Mouse (Mus musculus) CH12.LX (cell line): ENCODE data around the gene Zfp385c. TPM values are rescaled to one million over a fixed set of nuclear protein-coding genes. Genes with fewer than 3 reads are reported as not detected.

Experiments used
- polyA plus RNA-seq: library from polyadenylated mRNA; unstranded; fragments of >175 nt; gene quantifications from 2 replicates; pipeline ENCODE4 v1.2.1, GENCODE M21; 2012; ENCODE audit warnings: low read depth; ENCODE audit not compliant: insufficient read length
- total RNA-seq, 2 experiments: library from RNA; depleted of rRNA; stranded (reverse); fragments of 300-350 nt in 1 of 2; fragments of >200 nt in 1 of 2; gene quantifications; 2 replicates each; pipeline ENCODE4 v1.2.3; 2012 to 2014

The Zfp385c gene
- total and polyA plus RNA-seq, 3 experiments = 0.08 to 0.14 TPM; not detected in 1

Other genes with a start within 250 kb of the Zfp385c start
- gene Klhl11, start 219.7 kb downstream of the Zfp385c start, total RNA-seq (2012; rRNA removed) = 19.5 and 24.1 TPM in 2 replicates
- gene Klhl11, start 219.7 kb downstream of the Zfp385c start, total RNA-seq (2014; rRNA removed) = 12.8 and 13.7 TPM in 2 replicates
- gene Klhl11, start 219.7 kb downstream of the Zfp385c start, polyA plus RNA-seq = 9.8 and 10.1 TPM in 2 replicates
- gene Acly, start 164.5 kb downstream of the Zfp385c start, total RNA-seq (2012; rRNA removed) = 246 and 263 TPM in 2 replicates
- gene Acly, start 164.5 kb downstream of the Zfp385c start, total RNA-seq (2014; rRNA removed) = 245 and 277 TPM in 2 replicates
- 196 and 213 TPM in 2 replicates for gene Acly, start 164.5 kb downstream of the Zfp385c start, polyA plus RNA-seq
- gene Ttc25, start 146.8 kb downstream of the Zfp385c start, total RNA-seq (2012; rRNA removed) = 1.3 and 1.8 TPM in 2 replicates
- 0.51 and 0.70 TPM in 2 replicates for gene Ttc25, start 146.8 kb downstream of the Zfp385c start, total RNA-seq (2014; rRNA removed)
- gene Ttc25, start 146.8 kb downstream of the Zfp385c start, polyA plus RNA-seq = 6.4 and 12.8 TPM in 2 replicates
- gene Cnp, start 117.6 kb downstream of the Zfp385c start, total RNA-seq (2012; rRNA removed) = 80.2 and 91.6 TPM in 2 replicates
- gene Cnp, start 117.6 kb downstream of the Zfp385c start, total RNA-seq (2014; rRNA removed) = 75.9 and 87.8 TPM in 2 replicates
- 77.7 and 81.2 TPM in 2 replicates for gene Cnp, start 117.6 kb downstream of the Zfp385c start, polyA plus RNA-seq
- 59.9 and 70.0 TPM in 2 replicates for gene Nkiras2, start 73.2 kb downstream of the Zfp385c start, total RNA-seq (2012; rRNA removed)
- 46.6 and 53.8 TPM in 2 replicates for gene Nkiras2, start 73.2 kb downstream of the Zfp385c start, total RNA-seq (2014; rRNA removed)
- gene Nkiras2, start 73.2 kb downstream of the Zfp385c start, polyA plus RNA-seq = 57.9 and 60.0 TPM in 2 replicates
- gene Dnajc7, start 72.3 kb downstream of the Zfp385c start, total RNA-seq (2012; rRNA removed) = 249 and 250 TPM in 2 replicates
- 123 and 141 TPM in 2 replicates for gene Dnajc7, start 72.3 kb downstream of the Zfp385c start, total RNA-seq (2014; rRNA removed)
- gene Dnajc7, start 72.3 kb downstream of the Zfp385c start, polyA plus RNA-seq = 455 and 516 TPM in 2 replicates
- 6.3 and 7.2 TPM in 2 replicates for gene Dhx58, start 11.8 kb upstream of the Zfp385c start, total RNA-seq (2012; rRNA removed)
- gene Dhx58, start 11.8 kb upstream of the Zfp385c start, total RNA-seq (2014; rRNA removed) = 5.7 and 6.4 TPM in 2 replicates
- gene Dhx58, start 11.8 kb upstream of the Zfp385c start, polyA plus RNA-seq = 14.7 and 15.7 TPM in 2 replicates
- 30.7 and 34.2 TPM in 2 replicates for gene Kat2a, start 20.0 kb upstream of the Zfp385c start, total RNA-seq (2012; rRNA removed)
- 25.3 and 27.2 TPM in 2 replicates for gene Kat2a, start 20.0 kb upstream of the Zfp385c start, total RNA-seq (2014; rRNA removed)
- gene Kat2a, start 20.0 kb upstream of the Zfp385c start, polyA plus RNA-seq = 81.0 and 82.9 TPM in 2 replicates
- gene Hspb9, start 21.4 kb upstream of the Zfp385c start, total RNA-seq (2012; rRNA removed) = not detected in 2 replicates
- gene Hspb9, start 21.4 kb upstream of the Zfp385c start, total RNA-seq (2014; rRNA removed) = not detected in 2 replicates
- gene Hspb9, start 21.4 kb upstream of the Zfp385c start, polyA plus RNA-seq = 0.54 and 0.57 TPM in 2 replicates
- gene Rab5c, start 45.8 kb upstream of the Zfp385c start, total RNA-seq (2012; rRNA removed) = 121 and 144 TPM in 2 replicates
- 135 and 150 TPM in 2 replicates for gene Rab5c, start 45.8 kb upstream of the Zfp385c start, total RNA-seq (2014; rRNA removed)
- 144 and 156 TPM in 2 replicates for gene Rab5c, start 45.8 kb upstream of the Zfp385c start, polyA plus RNA-seq
- gene Kcnh4, start 67.5 kb upstream of the Zfp385c start, total RNA-seq (2012; rRNA removed) = 1.8 and 2.2 TPM in 2 replicates
- 0.87 and 1.0 TPM in 2 replicates for gene Kcnh4, start 67.5 kb upstream of the Zfp385c start, total RNA-seq (2014; rRNA removed)
- gene Kcnh4, start 67.5 kb upstream of the Zfp385c start, polyA plus RNA-seq = 3.4 and 4.0 TPM in 2 replicates
- not detected in 2 replicates for gene Hcrt, start 70.5 kb upstream of the Zfp385c start, total RNA-seq (2012; rRNA removed)
- not detected in 2 replicates for gene Hcrt, start 70.5 kb upstream of the Zfp385c start, total RNA-seq (2014; rRNA removed)
- gene Hcrt, start 70.5 kb upstream of the Zfp385c start, polyA plus RNA-seq = not detected in 2 replicates
- gene Ghdc, start 78.5 kb upstream of the Zfp385c start, total RNA-seq (2012; rRNA removed) = 16.6 and 17.0 TPM in 2 replicates
- gene Ghdc, start 78.5 kb upstream of the Zfp385c start, total RNA-seq (2014; rRNA removed) = 10.9 and 11.5 TPM in 2 replicates
- 16.7 and 17.9 TPM in 2 replicates for gene Ghdc, start 78.5 kb upstream of the Zfp385c start, polyA plus RNA-seq
- 19.4 and 24.4 TPM in 2 replicates for gene Stat5b, start 158.3 kb upstream of the Zfp385c start, total RNA-seq (2012; rRNA removed)
- gene Stat5b, start 158.3 kb upstream of the Zfp385c start, total RNA-seq (2014; rRNA removed) = 9.7 and 11.4 TPM in 2 replicates
- gene Stat5b, start 158.3 kb upstream of the Zfp385c start, polyA plus RNA-seq = 12.1 and 14.0 TPM in 2 replicates
- 18.7 and 23.6 TPM in 2 replicates for gene Stat5a, start 166.9 kb upstream of the Zfp385c start, total RNA-seq (2012; rRNA removed)
- gene Stat5a, start 166.9 kb upstream of the Zfp385c start, total RNA-seq (2014; rRNA removed) = 17.4 and 17.5 TPM in 2 replicates
- 21.2 and 23.0 TPM in 2 replicates for gene Stat5a, start 166.9 kb upstream of the Zfp385c start, polyA plus RNA-seq
- 51.1 and 52.1 TPM in 2 replicates for gene Stat3, start 247.1 kb upstream of the Zfp385c start, total RNA-seq (2012; rRNA removed)
- gene Stat3, start 247.1 kb upstream of the Zfp385c start, total RNA-seq (2014; rRNA removed) = 35.9 TPM in 2 replicates
- gene Stat3, start 247.1 kb upstream of the Zfp385c start, polyA plus RNA-seq = 66.7 and 69.2 TPM in 2 replicates